Mouse (Mus musculus) cerebellum, adult (tissue): ENCODE measurements around the gene Ccnd1.

Source experiments
- ATAC-seq: cut with Nextera tagmentation; 2 replicates; pipeline ENCODE4 v1.9.2; 2017; ENCODE audit warnings: mild to moderate bottlenecking, moderate library complexity, mixed read lengths; ENCODE audit not compliant: insufficient number of reproducible peaks, low FRiP score, low TSS enrichment

The Ccnd1 gene

GRCm38 (mm10) chr7:144939344-144940002, at the start of gene Ccnd1:
Gene Ccnd1 (minus strand): TSS chr7:144939925.
- no peak for ATAC-seq

GRCm38 (mm10) chr7:144988856-144989255, 49.1 kb upstream of the Ccnd1 start:
- no peak for ATAC-seq

GRCm38 (mm10) chr7:144985100-144985499, 45.4 kb upstream of the Ccnd1 start:
- no peak for ATAC-seq

- ATAC-seq, result no peak
Observed at GRCm38 (mm10) chr7:144982358-144983110, 42.8 kb upstream of the Ccnd1 start.

GRCm38 (mm10) chr7:144981426-144982079, 41.8 kb upstream of the Ccnd1 start:
- no peak for ATAC-seq

GRCm38 (mm10) chr7:144979814-144980213, 40.1 kb upstream of the Ccnd1 start:
- no peak for ATAC-seq

GRCm38 (mm10) chr7:144977121-144977520, 37.4 kb upstream of the Ccnd1 start:
- ATAC-seq, result no peak

GRCm38 (mm10) chr7:144973461-144973860, 33.7 kb upstream of the Ccnd1 start:
- no peak for ATAC-seq

GRCm38 (mm10) chr7:144971769-144972168, 32.0 kb upstream of the Ccnd1 start:
- no peak for ATAC-seq

- no peak for ATAC-seq
Observed at GRCm38 (mm10) chr7:144970997-144971768, 31.5 kb upstream of the Ccnd1 start.

- no peak for ATAC-seq
Observed at GRCm38 (mm10) chr7:144965893-144966292, 26.2 kb upstream of the Ccnd1 start.

GRCm38 (mm10) chr7:144964316-144964715, 24.6 kb upstream of the Ccnd1 start:
- ATAC-seq, result no peak

GRCm38 (mm10) chr7:144963911-144964310, 24.2 kb upstream of the Ccnd1 start:
- ATAC-seq, result no peak

GRCm38 (mm10) chr7:144958509-144959395, 19.0 kb upstream of the Ccnd1 start:
- ATAC-seq, result no peak

- no peak for ATAC-seq
Observed at GRCm38 (mm10) chr7:144943254-144943653, 3.5 kb upstream of the Ccnd1 start.

GRCm38 (mm10) chr7:144942744-144943135, 3.0 kb upstream of the Ccnd1 start:
- no peak for ATAC-seq

GRCm38 (mm10) chr7:144942071-144942743, 2.5 kb upstream of the Ccnd1 start:
- ATAC-seq, result no peak

- no peak for ATAC-seq
Observed at GRCm38 (mm10) chr7:144941242-144941831, 1.6 kb upstream of the Ccnd1 start.

GRCm38 (mm10) chr7:144940585-144940984, 860 bp upstream of the Ccnd1 start:
- ATAC-seq, result no peak
